Mouse (Mus musculus) liver, postnatal 0 days (tissue): ENCODE results near the gene Slc25a51. TPM values are rescaled to one million over a fixed set of nuclear protein-coding genes. Genes with fewer than 3 reads are reported as not detected.
A peak's percentile ranks its signal among the peaks of the same experiment; 100 is the strongest.
"Not testable (repeated sequence)": the region's sequence is repeated elsewhere in the genome, so short reads cannot be mapped to it uniquely, and the experiment has no call there.

ENCODE experiments used
- ATAC-seq: fragments of 200-750 bp; cut with Nextera tagmentation; 2 replicates; pipeline ENCODE4 v1.8.0; 2017; ENCODE audit warnings: mild to moderate bottlenecking, moderate library complexity
- DNase-seq: peaks from one replicate; pipeline ENCODE4 v3.0.0-alpha.2; 2016
- H3K27ac ChIP-seq: fragments of 300-500 bp; sonication (generic); 2 replicates; pipeline ENCODE4 v1.5.1; 2014; ENCODE audit warnings: antibody characterized with exemption, moderate library complexity, mild to moderate bottlenecking, low read depth
- H3K27me3 ChIP-seq: fragments of 300-500 bp; sonication (generic); 2 replicates; pipeline ENCODE4 v1.6.1; 2014; ENCODE audit warnings: low read length, control low read depth, mixed read lengths; ENCODE audit not compliant: insufficient read depth
- H3K36me3 ChIP-seq: fragments of 300-500 bp; sonication (generic); replicated peaks from 2 replicates; pipeline ENCODE4 v1.6.1; 2014; ENCODE audit warnings: mild to moderate bottlenecking, control low read depth, low read length, moderate library complexity, mixed read lengths; ENCODE audit not compliant: insufficient read depth
- H3K4me1 ChIP-seq: fragments of 300-500 bp; sonication (generic); 2 replicates; pipeline ENCODE4 v1.6.1; 2014; ENCODE audit warnings: antibody characterized with exemption, mild to moderate bottlenecking, control low read depth; ENCODE audit not compliant: insufficient read depth
- H3K4me2 ChIP-seq: fragments of 300-500 bp; sonication (generic); 2 replicates; pipeline ENCODE4 v1.6.1; 2014; ENCODE audit warnings: low read depth, mild to moderate bottlenecking, low read length, moderate library complexity, mixed read lengths
- H3K4me3 ChIP-seq: fragments of 300-500 bp; sonication (generic); 2 replicates; pipeline ENCODE4 v1.5.1; 2014; ENCODE audit warnings: low read depth, low read length
- H3K9ac ChIP-seq: fragments of 300-500 bp; sonication (generic); replicated peaks from 2 replicates; pipeline ENCODE4 v1.6.1; 2014; ENCODE audit warnings: mild to moderate bottlenecking, moderate library complexity
- H3K9me3 ChIP-seq: fragments of 300-500 bp; sonication (generic); 2 replicates; pipeline ENCODE4 v1.6.1; 2016; ENCODE audit warnings: mild to moderate bottlenecking, control low read depth, low read length, mixed read lengths
- CTCF ChIP-seq: sonication (generic); IDR thresholded peaks from 2 replicates; pipeline ENCODE4 v1.5.1; 2016; ENCODE audit warnings: antibody characterized with exemption, low read depth
- EP300 ChIP-seq: IDR thresholded peaks from 2 replicates; pipeline ENCODE4 v1.6.1; 2016; ENCODE audit warnings: antibody characterized with exemption, low read depth, mild to moderate bottlenecking
- WGBS: fragments of 180-500 bp; shearing (Covaris S2); extraction: QIAGEN DNeasy Blood & Tissue Kit; methylation state at CpG from one replicate; pipeline ENCODE4 v1.1.7; 2014; ENCODE audit not compliant: insufficient replicate concordance; 5-methylcytosine and 5-hydroxymethylcytosine counted together
- polyA plus RNA-seq: library from polyadenylated mRNA; unstranded; fragments of >200 nt; fragmentation: Nextera tagmentation; extraction: Ambion mirVana; gene quantifications from 2 replicates; pipeline ENCODE4 v1.2.1, GENCODE M21; 2015

The Slc25a51 gene
- polyA plus RNA-seq, 1 experiment from 2014 or later: 41.0 TPM

DNA sequence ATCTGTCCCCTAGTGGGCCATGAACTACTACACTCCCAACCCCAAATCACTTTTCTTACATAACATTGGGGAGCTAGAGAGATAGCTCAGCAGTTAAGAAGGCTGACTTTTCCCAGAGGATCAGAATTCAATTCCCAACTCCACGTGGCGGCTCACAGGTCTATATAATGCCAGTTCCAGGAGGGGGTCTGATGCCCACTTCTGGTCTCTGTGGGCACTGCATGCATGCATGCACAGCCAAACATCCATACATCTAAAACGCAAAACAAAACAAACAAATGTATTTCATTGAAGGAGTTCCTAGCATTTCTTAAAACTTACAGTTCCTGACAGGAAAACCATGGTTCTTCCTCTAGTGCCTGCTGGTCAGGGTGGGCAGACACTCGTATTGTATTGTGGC lies 16.5 kb downstream of the Slc25a51 start:
- WGBS: 61% methylated on average over 4 of the region's 4 CpGs
- ATAC-seq: no peak
- H3K4me2 ChIP-seq: no peak overlapping the region
- H3K4me1 ChIP-seq: no peaks in the 10 kb centered on the region; the same call in 1 of the 2 replicates
- no peak overlapping the region for H3K27ac ChIP-seq
- peaks cover 4% of the 10 kb centered on the region; the same call in 1 of the 2 replicates for H3K36me3 ChIP-seq
- no peak overlapping the region for H3K9ac ChIP-seq
- H3K27me3 ChIP-seq: no peaks in the 10 kb centered on the region
- H3K9me3 ChIP-seq: no peaks in the 10 kb centered on the region
- TF ChIP-seq CTCF: peak; percentile 42
- TF ChIP-seq EP300: no peak
- no peak overlapping the region for H3K4me3 ChIP-seq
- DNase-seq: no peak

DNA sequence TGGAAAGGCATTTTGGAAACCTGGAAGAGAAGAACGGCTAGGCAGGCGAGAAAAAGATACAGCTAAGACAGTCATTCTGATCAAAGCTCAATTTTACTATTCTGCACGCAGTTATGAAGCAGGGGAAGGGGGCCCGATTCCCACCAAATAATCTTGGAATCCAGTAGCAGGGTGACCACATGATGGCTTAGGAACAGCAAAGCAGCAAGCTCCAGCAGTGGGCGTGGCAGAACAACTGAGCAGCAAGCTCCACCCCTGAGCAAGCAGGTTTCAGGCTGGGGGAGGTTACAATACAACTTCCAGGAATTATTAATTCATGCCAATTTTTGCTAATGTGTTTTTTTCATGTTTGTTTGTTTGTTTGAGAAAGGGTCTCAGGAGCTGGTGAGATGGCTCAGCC lies 21.3 kb downstream of the Slc25a51 start:
- not testable (repeated sequence) for H3K27me3 ChIP-seq, H3K9ac ChIP-seq, H3K27ac ChIP-seq, H3K4me2 ChIP-seq, H3K4me1 ChIP-seq, H3K4me3 ChIP-seq, DNase-seq, H3K9me3 ChIP-seq, ATAC-seq, H3K36me3 ChIP-seq
- WGBS: 91% methylated on average over 5 of the region's 5 CpGs

DNA sequence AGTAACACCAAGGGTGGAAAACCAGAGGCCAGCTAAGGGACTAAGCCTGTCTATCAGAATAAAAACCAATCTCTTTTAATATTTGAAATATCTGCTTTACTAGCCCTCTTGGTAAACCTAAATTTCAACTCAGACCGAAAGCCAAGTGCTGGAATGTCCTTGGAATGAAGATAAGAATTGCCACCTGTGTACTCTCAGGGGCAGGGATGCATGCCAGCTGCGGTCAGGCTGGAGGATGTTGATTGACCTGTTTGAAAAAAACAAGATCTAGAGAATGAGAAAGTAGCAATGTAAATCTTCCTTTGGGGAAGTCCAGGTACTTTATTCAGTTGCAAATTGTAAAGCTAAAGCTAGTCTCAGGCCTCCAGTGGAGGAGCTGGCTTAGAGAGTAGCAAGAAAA lies 26.4 kb downstream of the Slc25a51 start:
- not testable (repeated sequence) for H3K4me2 ChIP-seq, DNase-seq, H3K27ac ChIP-seq, H3K36me3 ChIP-seq, H3K9ac ChIP-seq, H3K4me3 ChIP-seq, H3K27me3 ChIP-seq, ATAC-seq, H3K4me1 ChIP-seq, H3K9me3 ChIP-seq
- WGBS: 52% methylated on average over 2 of the region's 2 CpGs

DNA sequence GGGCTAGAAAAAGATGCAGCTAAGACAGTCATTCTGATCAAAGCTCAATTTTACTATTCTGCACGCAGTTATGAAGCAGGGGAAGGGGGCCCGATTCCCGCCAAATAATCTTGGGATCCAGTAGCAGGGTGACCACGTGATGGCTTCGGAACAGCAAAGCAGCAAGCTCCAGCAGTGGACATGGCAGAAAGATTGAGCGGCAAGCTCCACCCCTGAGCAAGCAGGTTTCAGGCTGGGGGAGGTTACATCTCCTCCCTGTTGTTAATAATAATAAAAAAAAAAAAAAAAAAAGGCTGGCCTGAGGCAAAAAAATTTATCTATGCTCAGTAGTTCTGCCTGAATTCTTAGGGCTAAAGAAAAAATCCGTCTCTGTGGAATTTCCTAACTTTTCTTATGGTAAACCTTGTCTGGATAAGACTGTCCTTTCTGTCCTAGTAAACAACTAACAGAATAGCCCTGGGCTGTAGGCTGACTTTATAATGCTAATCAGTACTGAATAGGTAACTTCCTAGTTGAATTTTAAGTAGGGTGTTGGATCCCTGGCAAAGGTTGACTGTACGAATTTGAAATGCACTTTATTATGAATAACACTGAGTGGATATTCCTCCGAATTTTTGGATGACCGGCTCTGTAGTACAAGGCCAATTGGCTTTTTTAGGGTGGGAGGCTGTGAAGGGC lies 27.5 kb downstream of the Slc25a51 start:
- H3K9ac ChIP-seq, DNase-seq, H3K4me3 ChIP-seq, H3K4me2 ChIP-seq, H3K27ac ChIP-seq, ATAC-seq, H3K4me1 ChIP-seq, H3K9me3 ChIP-seq, H3K27me3 ChIP-seq: not testable (repeated sequence)
- H3K36me3 ChIP-seq: peaks cover 10% of the 10 kb centered on the region
- WGBS: 84% methylated on average over 10 of the region's 10 CpGs

DNA sequence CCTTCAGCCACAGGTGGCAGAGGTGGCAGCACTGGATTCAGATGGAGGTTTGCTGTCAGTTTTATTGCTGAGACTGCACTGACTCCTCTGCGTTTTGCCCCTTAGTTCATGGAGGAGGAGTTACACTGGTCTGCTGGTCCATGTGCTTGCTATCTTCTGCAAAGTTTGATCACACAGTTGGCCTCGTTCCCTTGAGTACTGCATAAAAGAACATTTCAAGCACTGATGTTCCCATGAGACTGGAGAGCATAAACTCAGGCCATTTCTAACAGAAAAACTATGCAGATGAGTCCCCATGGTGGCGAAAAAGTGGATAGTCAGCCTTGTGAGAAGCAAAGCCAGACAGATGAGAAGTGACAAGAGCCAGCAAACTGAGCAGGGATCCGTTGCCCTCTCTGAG lies 32.0 kb downstream of the Slc25a51 start:
- TF ChIP-seq CTCF: no peak
- TF ChIP-seq EP300: no peak
- DNase-seq: no peak
- no peak overlapping the region for H3K9ac ChIP-seq
- H3K36me3 ChIP-seq: peaks cover 44% of the 10 kb centered on the region
- WGBS: 86% methylated on average over 4 of the region's 4 CpGs
- H3K4me2 ChIP-seq: no peak overlapping the region
- H3K27ac ChIP-seq: no peak overlapping the region
- no peak for ATAC-seq
- H3K4me3 ChIP-seq: no peak overlapping the region
- no peaks in the 10 kb centered on the region for H3K4me1 ChIP-seq
- no peaks in the 10 kb centered on the region for H3K9me3 ChIP-seq
- no peaks in the 10 kb centered on the region for H3K27me3 ChIP-seq

DNA sequence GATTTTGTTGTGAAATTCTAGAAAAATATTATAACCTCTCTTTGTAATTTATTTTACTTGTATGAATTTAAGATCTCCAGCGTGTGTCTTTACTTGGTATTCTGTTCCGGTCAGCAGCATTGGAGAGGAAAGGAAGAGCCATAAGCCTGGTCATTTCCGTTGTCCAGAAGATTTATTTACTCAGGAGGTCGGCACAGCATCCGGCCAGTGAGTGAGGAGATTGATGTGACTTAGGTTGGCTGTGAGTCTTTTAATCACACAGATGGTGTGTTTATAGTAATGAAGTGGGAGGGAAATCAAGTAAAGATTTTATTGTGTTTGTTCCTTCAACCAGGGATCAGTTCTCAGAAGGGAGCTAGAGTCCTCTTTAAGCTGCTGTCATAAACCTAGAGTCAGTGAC lies 33.7 kb downstream of the Slc25a51 start:
- Histone ChIP-seq H3K9ac (no peak overlapping the region), H3K36me3 (peaks cover 54% of the 10 kb centered on the region), H3K27me3 (no peaks in the 10 kb centered on the region), H3K9me3 (no peaks in the 10 kb centered on the region), H3K4me3 (no peak overlapping the region), H3K27ac (no peak overlapping the region), H3K4me1 (no peaks in the 10 kb centered on the region), H3K4me2 (no peak overlapping the region)
- WGBS: 80% methylated on average over 5 of the region's 5 CpGs
- no peak for TF ChIP-seq CTCF
- TF ChIP-seq EP300: no peak
- no peak for ATAC-seq
- no peak for DNase-seq

DNA sequence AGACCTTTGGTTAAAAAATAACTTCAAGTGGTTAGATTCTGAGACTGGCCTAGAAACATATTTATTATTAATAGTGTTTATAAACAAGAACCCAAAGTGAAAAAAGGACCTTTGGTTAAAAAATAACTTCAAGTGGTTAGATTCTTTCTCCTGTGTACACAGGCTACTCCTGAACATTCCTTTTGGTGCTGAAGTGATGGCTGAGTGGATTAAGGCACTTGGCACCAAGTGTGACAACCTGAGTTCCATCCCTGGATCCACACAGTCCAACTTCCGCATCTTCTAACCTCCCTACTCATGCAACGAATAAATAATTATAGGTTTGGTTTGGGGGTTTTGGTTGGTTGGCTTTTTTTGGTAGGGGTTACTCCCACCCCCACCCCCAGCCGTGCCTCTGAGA lies 37.3 kb downstream of the Slc25a51 start:
- Histone ChIP-seq H3K4me1 (no peaks in the 10 kb centered on the region), H3K4me3 (no peak overlapping the region), H3K9me3 (no peaks in the 10 kb centered on the region), H3K36me3 (peaks cover 51% of the 10 kb centered on the region), H3K27ac (no peak overlapping the region), H3K9ac (no peak overlapping the region), H3K27me3 (no peaks in the 10 kb centered on the region), H3K4me2 (no peak overlapping the region)
- ATAC-seq (no peak), DNase-seq (no peak)
- TF ChIP-seq CTCF: no peak
- 91% methylated on average over 3 of the region's 3 CpGs for WGBS
